Mouse (Mus musculus) cerebellum, postnatal 14 days (tissue): Measurements from ENCODE around the gene Ptgs2.

Experiments
- DNase-seq, 2 experiments: peaks; one replicate each; pipeline ENCODE4 v3.0.0; 2021; ENCODE audit warnings: mixed read lengths in 2 of 2

Ptgs2 gene

DNA sequence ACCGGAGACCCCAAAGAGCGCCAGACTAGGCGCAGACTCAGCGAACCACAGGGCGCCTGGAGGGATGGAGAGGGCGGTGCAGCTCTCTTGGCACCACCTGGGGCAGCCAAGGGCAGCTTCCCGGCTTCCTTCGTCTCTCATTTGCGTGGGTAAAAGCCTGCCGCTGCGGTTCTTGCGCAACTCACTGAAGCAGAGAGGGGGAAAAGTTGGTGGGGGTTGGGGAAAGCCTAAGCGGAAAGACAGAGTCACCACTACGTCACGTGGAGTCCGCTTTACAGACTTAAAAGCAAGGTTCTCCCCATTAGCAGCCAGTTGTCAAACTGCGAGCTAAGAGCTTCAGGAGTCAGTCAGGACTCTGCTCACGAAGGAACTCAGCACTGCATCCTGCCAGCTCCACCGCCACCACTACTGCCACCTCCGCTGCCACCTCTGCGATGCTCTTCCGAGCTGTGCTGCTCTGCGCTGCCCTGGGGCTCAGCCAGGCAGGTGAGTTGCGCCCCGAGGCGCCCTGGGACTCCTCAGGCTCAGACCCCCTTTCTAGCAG, at the start of gene Ptgs2:
Ptgs2 (plus strand) TSS at position 242 of the 544 bp plus-strand sequence.
- DNase-seq = peak; percentile 25 to 26

DNA sequence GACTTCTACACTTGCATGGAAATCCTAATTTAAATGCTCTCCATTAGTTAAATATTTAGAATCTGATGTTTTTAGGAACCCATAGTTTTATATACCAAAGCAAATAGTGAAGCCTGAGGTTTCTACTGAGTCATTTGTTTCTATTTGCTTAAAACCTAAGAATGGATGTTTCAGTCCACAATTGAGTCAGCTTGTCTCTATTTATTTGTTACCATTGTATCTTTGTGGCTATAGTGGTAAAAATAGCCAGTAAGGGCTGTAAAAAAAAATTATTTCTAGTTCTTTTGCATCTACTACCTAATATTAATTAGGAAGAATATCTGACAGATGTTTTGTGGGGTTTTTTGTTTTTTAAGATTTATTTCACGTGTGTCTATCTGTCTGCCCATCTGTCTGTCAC, 49.6 kb upstream of the Ptgs2 start:
- no peak for DNase-seq

DNA sequence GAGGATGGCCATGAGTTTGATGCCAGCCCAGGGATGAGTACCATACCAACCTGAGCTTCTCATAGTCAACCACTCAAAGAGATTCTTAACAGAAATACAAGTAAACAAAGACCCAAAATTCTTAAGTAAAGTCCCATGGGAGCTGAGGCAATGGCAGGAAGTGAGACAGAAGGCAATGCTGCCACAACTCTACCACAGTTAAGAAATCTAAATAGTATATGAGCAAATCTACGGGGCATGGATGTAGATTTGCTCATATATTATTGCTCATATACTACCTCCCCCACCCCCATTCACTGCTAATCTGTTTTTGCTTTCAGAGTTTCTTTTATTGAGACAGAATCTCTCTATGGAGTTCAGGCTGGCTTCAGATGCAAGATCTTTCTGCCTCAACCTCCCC, 34.1 kb upstream of the Ptgs2 start:
- DNase-seq = no peak

DNA sequence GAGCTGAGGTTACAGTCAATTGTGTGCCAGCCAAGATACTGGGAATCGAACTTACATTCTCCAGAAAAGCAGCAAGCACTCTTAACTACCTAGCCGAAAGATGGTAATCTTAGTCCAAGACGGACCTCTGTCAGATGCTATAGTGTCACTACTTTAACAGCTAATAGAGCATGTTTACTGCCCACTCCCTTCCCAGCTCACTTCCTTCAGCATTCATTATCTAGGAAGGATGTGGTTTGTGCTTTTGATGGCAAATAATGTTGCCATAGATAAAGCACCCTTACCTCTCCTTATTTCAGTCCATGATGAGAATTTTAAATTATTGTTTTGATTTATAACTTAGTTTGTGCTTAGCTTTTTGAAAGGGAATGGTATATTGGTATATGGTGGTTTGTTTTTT, 27.0 kb upstream of the Ptgs2 start:
- no peak for DNase-seq

DNA sequence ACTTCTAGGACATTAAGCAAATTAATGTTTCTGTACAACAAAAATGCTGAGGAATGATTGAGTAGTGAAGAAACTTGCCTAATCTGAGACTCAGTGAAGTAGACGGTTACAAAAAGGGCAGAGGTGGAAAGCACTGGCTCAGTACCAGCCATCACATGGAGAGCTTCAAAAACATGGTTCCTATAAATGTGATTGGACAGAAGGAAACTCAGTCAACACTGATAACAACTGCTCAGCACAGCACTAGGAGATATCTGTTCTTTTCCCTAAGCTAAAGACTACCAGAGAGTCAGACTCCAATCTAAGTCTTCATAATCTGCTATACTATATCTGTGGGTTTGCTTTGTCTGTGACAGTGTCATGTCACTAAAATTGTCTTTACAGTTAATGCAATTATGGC, 25.2 kb upstream of the Ptgs2 start:
- DNase-seq = no peak

DNA sequence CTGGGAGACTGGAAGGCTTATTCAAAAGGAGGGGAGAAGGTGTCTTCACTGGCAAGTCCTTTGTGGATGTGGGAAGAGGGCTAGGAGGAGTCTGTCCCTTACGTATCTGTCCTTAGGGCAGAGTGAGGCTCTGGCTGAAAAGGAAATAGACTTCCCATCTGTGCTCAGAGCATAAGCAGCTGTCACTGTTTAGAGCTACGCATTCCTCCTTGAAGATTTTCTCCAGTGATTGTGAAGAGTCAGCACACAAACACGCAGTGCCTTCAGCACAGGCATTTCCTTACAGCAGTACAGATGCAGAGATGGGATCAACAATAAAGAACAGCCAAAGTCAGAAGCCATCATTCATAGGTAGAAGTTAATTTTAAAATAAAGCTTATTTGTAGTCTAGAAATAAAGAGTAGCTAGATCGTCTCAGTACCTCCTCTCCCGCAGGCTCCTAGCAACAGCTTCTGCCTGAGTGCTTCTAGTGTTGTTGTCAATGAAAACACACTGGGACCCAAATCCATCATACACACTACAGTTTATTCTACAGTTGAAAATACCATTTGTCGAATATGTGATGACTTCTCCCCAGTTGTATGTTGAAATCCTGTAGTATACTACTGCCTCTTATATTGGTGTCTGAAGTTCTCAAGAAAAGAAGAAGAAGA, 10.7 kb upstream of the Ptgs2 start:
- DNase-seq = no peak

DNA sequence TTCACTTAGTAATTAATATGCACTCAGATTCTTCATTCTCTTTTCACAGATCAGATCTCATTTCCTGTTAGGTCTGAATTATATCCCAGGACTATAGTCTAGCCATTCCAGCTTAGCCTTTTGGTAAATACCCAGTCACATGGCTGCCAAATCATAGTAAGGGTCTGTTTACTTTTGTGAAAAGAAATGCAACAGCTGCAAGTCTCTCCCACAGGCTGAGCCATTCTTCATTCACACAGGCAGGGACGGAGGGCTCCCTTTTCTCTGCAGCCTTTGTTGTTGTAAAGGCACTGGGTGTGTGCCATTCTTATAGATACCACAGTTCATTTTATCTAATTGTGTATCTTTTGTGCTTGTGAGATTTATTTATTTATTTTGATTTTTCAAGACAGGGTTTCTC, 9.6 kb upstream of the Ptgs2 start:
- DNase-seq = no peak

DNA sequence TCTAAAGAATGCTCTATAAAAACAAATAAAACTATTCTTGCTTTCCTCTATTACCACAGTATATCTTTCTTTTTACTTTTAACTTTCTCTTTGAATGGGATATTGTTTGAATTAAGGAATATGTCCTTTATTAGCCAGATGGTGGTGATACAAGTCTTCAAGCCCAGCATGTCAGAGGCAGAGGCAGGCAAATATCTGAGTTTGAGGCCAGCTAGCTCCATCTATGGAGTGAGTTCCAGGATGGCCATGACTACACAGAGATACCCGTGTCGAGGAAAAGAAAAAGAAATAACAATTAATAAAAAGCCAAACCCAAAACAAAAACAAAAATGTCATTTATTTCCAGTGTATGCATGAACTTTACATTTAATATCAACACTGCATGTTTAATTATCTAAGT, 2.8 kb upstream of the Ptgs2 start:
- no peak for DNase-seq

DNA sequence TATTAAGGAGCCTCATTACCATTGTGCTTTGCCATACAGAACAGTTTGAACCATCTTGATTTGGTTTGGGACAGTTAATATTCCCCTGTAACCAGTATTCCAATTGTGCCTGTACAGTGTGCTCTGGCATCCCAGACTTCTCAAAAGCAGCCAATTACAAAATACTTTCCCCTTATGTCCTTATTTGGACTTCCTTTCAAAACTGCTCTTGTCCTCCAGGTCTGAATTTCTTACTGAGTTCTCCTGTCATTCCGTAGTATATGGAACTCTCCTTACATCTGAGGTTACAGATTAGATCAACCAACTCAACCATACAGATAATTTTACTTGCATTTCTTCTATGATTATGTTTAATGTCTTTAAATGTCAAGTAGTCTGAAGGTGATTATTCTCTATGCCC, 2.1 kb upstream of the Ptgs2 start:
- no peak for DNase-seq

DNA sequence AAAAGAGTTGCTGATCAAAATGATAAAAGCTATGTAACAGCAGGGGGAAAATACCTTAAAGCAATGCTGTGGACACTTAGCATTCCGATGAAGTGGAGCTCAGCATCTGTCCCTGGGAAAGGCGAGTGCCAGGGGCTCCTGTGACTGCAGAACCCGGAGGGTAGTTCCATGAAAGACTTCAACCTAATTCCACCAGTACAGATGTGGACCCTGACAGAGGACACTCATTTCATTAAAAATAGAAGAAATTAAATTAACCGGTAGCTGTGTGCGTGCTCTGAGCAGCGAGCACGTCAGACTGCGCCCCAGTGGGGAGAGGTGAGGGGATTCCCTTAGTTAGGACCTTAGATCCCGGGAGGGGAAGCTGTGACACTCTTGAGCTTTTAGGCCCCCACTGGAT, 457 bp upstream of the Ptgs2 start:
- DNase-seq = no peak

DNA sequence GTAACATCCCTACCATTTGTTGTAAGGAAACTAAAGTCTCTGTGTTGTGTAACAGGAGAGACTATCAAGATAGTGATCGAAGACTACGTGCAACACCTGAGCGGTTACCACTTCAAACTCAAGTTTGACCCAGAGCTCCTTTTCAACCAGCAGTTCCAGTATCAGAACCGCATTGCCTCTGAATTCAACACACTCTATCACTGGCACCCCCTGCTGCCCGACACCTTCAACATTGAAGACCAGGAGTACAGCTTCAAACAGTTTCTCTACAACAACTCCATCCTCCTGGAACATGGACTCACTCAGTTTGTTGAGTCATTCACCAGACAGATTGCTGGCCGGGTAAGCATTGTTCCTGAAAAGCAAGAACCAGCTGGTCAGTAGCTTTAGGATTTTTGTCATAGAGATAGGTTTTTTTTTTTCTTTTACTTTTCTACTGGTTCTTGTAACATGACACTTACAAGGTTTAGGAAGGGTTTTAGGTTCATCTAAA, 4.4 kb downstream of the Ptgs2 start:
- no peak for DNase-seq

DNA sequence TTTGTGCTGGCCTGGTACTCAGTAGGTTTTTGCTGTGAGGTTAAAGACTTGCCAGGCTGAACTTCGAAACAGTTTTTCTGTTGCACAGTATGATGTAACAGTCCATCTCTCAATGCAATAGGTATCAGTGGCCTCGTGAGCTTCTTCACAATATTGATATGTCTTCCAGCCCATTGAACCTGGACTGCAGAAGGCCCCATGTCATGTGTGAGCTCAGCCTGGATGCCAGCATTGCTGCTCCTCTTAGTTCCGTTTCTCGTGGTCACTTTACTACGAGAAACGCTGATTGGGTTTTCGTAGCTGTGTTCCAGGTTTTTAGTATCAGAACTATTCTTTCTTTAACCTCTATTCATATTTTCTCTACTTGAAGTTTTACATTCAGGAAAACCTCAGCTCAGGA, 6.9 kb downstream of the Ptgs2 start:
- DNase-seq = no peak

DNA sequence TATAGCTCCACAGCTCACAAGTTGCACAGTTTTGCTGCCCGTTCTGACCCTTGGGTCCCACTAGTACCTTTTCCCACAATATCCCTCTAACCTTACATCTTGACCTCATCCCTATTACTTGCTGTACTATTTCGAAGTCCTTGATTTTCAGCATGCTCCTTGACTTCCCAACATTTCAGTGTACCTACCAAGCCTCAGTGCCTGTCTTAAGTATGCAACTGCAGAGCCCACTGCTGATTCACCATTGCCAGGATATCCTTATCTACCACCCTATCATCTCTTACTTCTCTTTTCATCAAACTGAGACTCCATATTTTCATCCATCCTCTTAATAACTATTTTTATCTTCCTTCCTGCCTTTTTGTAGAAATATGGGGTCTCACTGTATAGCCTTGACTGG, 9.8 kb downstream of the Ptgs2 start:
- DNase-seq = no peak

DNA sequence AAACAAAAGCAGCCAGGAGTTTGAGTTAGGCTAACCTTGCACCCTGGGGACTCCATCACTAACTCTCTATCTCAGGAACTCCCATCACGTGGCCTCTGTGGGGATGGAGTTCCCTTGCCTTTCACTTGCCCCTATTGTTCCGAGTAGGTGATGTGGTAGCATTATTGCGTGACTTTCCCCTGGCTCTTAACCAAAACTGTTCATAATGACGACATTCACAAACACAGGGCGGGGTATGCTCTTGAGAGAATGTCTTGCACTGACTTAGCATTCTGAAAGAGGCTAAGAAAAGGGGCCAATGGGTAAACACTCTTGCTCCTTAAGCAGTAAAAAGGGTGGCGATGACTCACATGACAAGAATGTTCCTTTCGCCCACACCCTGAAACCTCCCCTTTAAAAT, 15.5 kb downstream of the Ptgs2 start:
- DNase-seq = no peak

DNA sequence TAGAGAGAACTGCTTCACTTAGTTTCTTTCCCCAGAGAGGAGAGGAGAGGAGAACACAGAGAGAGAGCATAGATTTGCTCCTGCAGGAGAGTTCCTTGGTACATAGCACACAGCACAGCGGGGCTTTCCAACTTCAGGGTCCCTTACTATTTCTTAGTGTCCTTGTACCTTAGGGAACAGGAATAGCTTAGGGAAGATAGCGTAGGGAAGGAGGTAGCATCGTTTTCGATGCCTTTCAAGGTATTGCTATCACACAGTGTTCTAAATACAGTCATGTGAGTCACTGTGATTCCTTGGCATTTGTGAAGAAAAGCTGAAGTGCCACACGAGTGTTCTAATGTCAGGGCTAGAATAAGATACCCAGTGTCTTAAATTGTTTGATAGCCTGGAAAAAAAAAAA, 18.5 kb downstream of the Ptgs2 start:
- no peak for DNase-seq

DNA sequence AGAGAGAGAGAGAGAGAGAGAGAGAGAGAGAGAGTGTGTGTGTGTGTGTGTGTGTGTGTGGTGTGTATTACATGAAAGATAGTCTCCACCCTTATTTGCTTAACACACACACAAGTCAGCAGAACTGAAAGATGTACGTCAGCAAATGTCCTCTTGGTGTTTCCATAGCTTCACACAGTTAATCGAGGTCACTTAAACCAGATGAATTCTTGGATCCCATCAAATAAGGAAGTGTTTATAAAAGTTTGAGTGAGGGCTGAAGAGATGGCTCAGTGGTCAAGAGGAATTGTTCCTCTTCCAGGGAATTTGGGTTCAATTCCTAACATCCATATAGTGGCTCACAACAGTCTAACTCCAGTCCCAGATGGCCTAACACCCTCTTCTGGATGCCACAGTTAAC, 25.7 kb downstream of the Ptgs2 start:
- DNase-seq = no peak

DNA sequence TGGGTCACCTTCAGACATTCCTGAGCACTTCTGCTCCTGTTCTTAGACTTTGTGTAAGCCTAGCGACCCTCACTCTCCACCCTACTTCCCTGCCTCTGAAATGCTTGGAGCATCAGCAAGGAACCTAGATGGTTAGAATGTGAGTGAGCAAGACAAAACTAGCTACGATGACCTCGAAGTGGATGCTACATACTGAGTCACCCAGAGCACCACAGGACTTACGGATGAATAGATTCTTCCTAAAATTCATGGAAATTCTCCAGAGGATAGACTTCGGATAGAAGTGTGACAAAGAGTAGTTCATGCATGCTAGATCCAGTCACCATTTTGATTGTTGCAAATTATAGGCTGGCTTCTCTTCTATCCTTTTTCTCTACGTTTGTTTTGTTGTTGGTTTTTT, 30.2 kb downstream of the Ptgs2 start:
- no peak for DNase-seq

DNA sequence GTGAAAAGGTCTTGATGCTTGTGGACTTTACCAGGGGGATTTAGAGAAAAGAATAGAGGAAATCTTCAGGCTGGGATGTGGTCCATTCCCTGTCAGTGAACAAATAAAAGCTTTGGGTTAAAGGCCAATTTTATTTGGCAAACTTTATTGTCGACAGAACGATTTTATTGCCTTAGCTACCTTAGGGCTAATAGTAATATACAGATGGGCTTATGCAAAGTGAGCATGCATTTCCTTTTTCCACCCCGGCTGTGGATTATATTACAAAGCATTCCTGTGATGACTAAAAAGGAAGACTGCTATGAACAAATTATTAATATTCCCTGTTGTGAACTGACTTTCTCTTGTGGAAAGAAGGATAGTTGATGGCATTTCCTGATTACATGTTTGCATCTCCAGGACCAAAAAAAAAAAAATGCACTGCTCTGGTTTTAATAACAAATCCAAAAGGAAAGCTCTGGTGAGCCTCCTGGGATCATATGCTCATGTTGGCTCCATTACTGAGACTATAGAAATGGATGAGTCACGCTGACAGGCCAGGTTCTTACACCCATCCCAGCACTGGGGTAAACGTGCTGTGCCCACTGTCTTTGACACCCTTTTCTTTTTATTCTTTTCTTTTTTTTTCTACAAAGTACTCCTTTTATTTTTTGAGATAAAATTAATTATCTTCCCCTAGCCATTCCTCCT, 30.9 kb downstream of the Ptgs2 start:
- DNase-seq = no peak

DNA sequence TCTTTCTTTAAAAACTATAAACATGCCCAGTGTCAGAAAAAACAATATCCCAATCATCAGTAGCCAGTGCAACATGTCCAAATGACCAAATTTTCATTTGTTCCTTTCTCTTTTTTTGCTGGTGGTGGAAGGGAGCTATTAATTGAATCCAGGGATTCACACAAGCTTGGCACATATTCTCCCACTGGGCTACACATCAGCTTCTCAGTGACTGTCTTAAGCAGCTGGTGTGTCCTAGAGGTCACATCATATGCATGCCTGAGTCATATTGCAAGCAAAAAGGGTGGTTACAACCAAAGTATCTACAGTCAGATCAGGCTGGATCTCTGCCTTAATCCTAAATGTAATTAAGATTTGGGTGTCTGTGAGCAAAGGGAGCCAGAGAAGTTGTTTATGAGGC, 35.5 kb downstream of the Ptgs2 start:
- no peak for DNase-seq

DNA sequence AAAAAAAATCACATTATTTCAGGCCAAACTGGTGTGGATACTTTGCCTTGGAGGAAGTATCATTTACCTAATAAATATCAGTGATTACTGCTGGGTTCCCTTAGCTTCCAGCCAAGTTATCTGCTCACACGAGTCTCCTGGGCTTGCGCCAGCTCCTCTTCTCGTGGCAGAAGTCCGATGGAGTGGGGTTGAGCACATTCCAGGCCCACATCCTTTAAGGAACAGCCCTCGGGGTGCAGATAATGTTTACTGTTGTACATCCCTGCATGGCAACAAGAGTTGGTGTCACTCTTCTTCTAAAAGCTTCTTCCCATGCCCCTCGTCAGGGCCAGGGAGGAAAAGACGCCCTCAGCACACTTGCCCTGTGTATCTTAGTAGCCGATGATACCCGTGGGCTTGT, 39.9 kb downstream of the Ptgs2 start:
- peak; percentile 5 to 7 for DNase-seq

DNA sequence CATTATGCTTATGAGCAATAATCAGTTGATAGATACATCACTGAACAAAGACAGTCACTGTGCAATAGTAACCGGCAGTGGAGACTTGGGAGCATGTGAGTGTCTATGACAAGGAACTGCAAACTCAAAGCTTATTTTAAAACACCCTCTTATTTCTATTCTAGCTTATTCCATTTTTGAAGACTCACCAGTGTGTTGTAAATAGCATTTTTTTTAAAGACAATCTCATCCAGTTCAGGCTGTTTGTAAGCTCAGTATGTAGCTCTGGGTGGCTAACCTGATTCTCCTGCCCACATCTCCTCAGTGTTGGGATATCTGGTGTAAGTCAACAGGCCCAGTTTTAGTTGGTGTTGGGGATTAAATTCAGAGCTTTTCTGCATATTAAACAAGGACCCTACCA, 42.1 kb downstream of the Ptgs2 start:
- DNase-seq = no peak

DNA sequence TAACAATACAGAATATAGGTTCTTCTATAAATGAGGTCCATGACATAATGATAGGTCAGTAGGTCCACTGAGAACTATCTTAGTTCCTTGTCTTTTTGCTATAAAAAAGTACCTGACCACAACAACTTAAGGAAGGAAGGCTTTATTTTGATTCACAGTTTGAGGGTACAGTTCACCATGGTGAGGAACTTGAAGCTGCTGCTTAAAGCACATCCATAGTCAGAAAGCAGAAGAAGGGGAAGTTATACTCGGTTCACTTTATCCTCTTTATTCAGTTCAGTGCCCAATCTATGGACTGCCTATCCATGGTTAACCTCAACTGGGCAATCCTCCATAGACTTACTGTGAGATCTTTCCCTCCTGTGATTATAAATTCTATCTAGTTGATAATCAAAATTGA, 43.7 kb downstream of the Ptgs2 start:
- no peak for DNase-seq

DNA sequence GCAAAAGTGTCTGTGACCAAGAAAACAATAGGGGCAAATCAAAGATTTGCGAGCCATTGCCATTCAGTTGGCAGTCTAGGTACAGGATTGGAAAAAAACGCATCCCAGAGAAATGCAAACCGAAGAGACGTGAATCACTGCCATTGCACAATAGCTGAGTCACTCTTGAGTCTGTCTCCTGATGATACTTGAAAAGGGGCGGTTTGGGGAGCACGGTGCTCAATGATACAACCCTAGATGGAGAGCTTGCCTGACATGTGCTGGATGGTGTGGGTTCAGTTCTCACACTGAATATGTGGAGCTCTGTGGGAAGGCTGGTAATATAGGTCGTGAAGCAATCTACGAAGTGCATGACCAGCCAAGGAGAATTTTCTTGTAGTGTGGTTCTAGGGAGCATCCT, 45.2 kb downstream of the Ptgs2 start:
- DNase-seq = no peak

DNA sequence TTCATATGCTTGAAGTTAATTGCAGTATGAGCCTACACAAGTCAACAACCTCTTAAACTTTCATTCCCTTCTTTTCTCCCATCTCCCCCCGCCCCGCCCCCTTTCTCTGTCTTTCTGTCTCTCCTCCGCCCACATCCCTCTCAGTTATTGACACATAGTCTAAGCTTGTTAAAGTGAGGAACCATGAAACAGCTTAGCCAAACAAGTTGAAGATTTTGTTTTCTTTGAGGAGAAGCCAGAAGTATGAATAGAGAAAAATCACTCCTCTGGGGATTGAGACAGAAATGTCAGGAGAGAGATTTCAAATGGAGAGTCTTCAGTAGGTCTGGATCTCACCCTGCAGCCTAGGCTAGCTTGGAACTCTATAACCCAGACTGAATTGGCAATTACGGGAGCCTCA, 47.4 kb downstream of the Ptgs2 start:
- DNase-seq = no peak

DNA sequence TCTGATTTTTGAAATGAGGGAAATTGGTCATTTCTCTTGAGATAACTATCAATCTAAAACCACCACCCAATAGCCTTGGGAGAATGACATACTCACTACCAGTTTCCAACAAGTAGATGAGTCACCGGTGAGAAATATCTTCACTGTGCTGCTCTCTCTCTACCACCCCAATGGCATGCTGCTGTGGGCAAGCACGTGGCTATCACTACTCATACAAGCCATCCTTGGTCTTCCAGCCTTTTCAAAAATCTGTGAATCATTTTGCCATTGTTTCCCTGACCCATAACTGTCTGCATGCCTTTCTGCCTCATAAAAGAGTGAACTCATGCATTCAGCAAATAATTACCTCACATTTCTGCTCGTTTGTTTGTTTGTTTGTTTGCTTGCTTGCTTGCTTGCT, 51.6 kb downstream of the Ptgs2 start:
- DNase-seq = no peak
